Comparison of ENCODE assay signal across 9 mouse cellular contexts in genomic region chr9:75600166-75600934, GRCm38 (mm10). TPM values are rescaled to one million over a fixed set of nuclear protein-coding genes. Genes with fewer than 3 reads are reported as not detected.
DNase-seq lines count a peak whose midpoint lies in the region; ATAC-seq lines count a peak whose summit lies in the region.
"Had no signal": no experiment of that assay in that cellular context is flagged by ENCODE, and none has a peak within 500 bp of the region (broad histone marks: within the 10 kb centered on the region; RNA-seq: fewer than 3 reads in every experiment).

No protein-coding gene starts in this region.

- no peaks in the 10 kb centered on the region for H3K27me3 ChIP-seq in intestine, embryonic 16.5 days (replicated peaks; ENCODE audit: control insufficient read depth, insufficient read depth, low read length)
- H3K27me3 ChIP-seq in intestine, embryonic 15.5 days (replicated peaks), result no peaks in the 10 kb centered on the region
- no peaks in the 10 kb centered on the region for H3K27me3 ChIP-seq in kidney, embryonic 14.5 days (ENCODE audit: control insufficient read depth, insufficient read depth, low read length)

- 0 out of 2 replicates have a peak, but pooled peaks have one; percentile 21 for ATAC-seq in intestine, embryonic 16.5 days
- ATAC-seq in intestine, embryonic 15.5 days, result no peak
- no peak for ATAC-seq in monocyte, adult 5-6 weeks (replicated peaks; ENCODE audit: insufficient number of reproducible peaks, low FRiP score, low TSS enrichment, poor library complexity, severe bottlenecking)
- no peak for ATAC-seq in kidney, embryonic 14.5 days (ENCODE audit: low FRiP score, low TSS enrichment)

- no peaks in the 10 kb centered on the region for H3K36me3 ChIP-seq in intestine, embryonic 16.5 days (ENCODE audit: control insufficient read depth, insufficient read depth, low read length)
- H3K36me3 ChIP-seq in intestine, embryonic 15.5 days, result no peaks in the 10 kb centered on the region
- no peaks in the 10 kb centered on the region for H3K36me3 ChIP-seq in kidney, embryonic 14.5 days (ENCODE audit: control insufficient read depth, insufficient read depth, low read length)
- H3K36me3 ChIP-seq: G1E had no signal

- H3K4me3 ChIP-seq in intestine, embryonic 16.5 days (ENCODE audit: low read length), result no peak overlapping the region
- H3K4me3 ChIP-seq in intestine, embryonic 15.5 days (replicated peaks), result no peak overlapping the region
- no peak overlapping the region for H3K4me3 ChIP-seq in kidney, embryonic 14.5 days (ENCODE audit: low read length)

- H3K9me3 ChIP-seq in intestine, embryonic 16.5 days (ENCODE audit: control insufficient read depth, low read length), result no peaks in the 10 kb centered on the region
- H3K9me3 ChIP-seq in intestine, embryonic 15.5 days, result no peaks in the 10 kb centered on the region
- no peaks in the 10 kb centered on the region for H3K9me3 ChIP-seq in kidney, embryonic 14.5 days (ENCODE audit: control insufficient read depth, low read length)
- H3K9me3 ChIP-seq: G1E had no signal

- H3K27ac ChIP-seq in intestine, embryonic 16.5 days (ENCODE audit: low read length), result no peak overlapping the region
- no peak overlapping the region for H3K27ac ChIP-seq in intestine, embryonic 15.5 days
- no peak overlapping the region for H3K27ac ChIP-seq in kidney, embryonic 14.5 days (ENCODE audit: low read depth, low read length)

- DNase-seq in brain, adult 2 months (ENCODE audit: low read depth, low spot score), result peak; percentile 85
- DNase-seq in cerebellum, adult 9-10 months, result peak; percentile 60
- peak; percentile 81 for DNase-seq in left cerebral cortex, postnatal 4 days
- DNase-seq in kidney, postnatal 4 days, result no peak

- H3K4me2 ChIP-seq in intestine, embryonic 16.5 days (ENCODE audit: low read depth, low read length), result no peak overlapping the region
- H3K4me2 ChIP-seq in intestine, embryonic 15.5 days (replicated peaks), result no peak overlapping the region
- no peak overlapping the region for H3K4me2 ChIP-seq in kidney, embryonic 14.5 days (replicated peaks; ENCODE audit: low read depth, low read length)

- intact Hi-C loops in left cerebral cortex, postnatal 4 days (cut with DNase I), result no loop called here

- H3K4me1 ChIP-seq in intestine, embryonic 16.5 days (ENCODE audit: control insufficient read depth, insufficient read depth, low read length), result 0 out of 2 replicates have a peak, but pooled peaks cover 4% of the 10 kb centered on the region
- H3K4me1 ChIP-seq in intestine, embryonic 15.5 days (replicated peaks), result 0 out of 2 replicates have a peak, but pooled peaks cover 4% of the 10 kb centered on the region
- H3K4me1 ChIP-seq in kidney, embryonic 14.5 days (ENCODE audit: control insufficient read depth, insufficient read depth, low read length), result 0 out of 2 replicates have a peak, but pooled peaks cover 7% of the 10 kb centered on the region

- no peak overlapping the region for H3K9ac ChIP-seq in intestine, embryonic 16.5 days (ENCODE audit: low read depth, low read length)
- H3K9ac ChIP-seq in intestine, embryonic 15.5 days, result no peak overlapping the region
- H3K9ac ChIP-seq in kidney, embryonic 14.5 days (ENCODE audit: low read depth, low read length), result no peak overlapping the region

- 68% methylated on average over 7 of the region's 7 CpGs for WGBS in intestine, embryonic 16.5 days
- WGBS in intestine, embryonic 15.5 days, result 68% methylated on average over 7 of the region's 7 CpGs
- 63% methylated on average over 7 of the region's 7 CpGs for WGBS in kidney, embryonic 14.5 days

RNA-seq across cellular contexts. Expression of gene Tmod2, which starts 10.8 kb away (rescaled TPM):
- 10.7 and 16.2 TPM in 2 replicates for polyA plus RNA-seq in intestine, embryonic 16.5 days (2015; fragmentation: Nextera tagmentation; extraction: Ambion mirVana)
- polyA plus RNA-seq in intestine, embryonic 15.5 days (2015; fragmentation: Nextera tagmentation; extraction: Ambion mirVana), result 16.1 and 20.8 TPM in 2 replicates
- total RNA-seq in left cerebral cortex, postnatal 4 days (2021), result 100 to 1,000 TPM; 453 to 459 TPM
- under 0.01 to 0.19 TPM in 2 of 3 replicates, not detected in the other for total RNA-seq in monocyte, adult 5-6 weeks (2017)
- polyA plus RNA-seq in kidney, embryonic 14.5 days (2014; fragmentation: Nextera tagmentation; extraction: Ambion mirVana), result 17.6 and 22.8 TPM in 2 replicates
- polyA plus RNA-seq: G1E had no signal

RNA-seq across cellular contexts. Expression of gene Lysmd2, which starts 25.2 kb away (rescaled TPM):
- polyA plus RNA-seq in intestine, embryonic 16.5 days (2015; fragmentation: Nextera tagmentation; extraction: Ambion mirVana), result 15.9 and 18.7 TPM in 2 replicates
- polyA plus RNA-seq in intestine, embryonic 15.5 days (2015; fragmentation: Nextera tagmentation; extraction: Ambion mirVana), result 19.4 and 20.1 TPM in 2 replicates
- 10 to 100 TPM; 24.4 to 26.5 TPM for total RNA-seq in left cerebral cortex, postnatal 4 days (2021)
- total RNA-seq in monocyte, adult 5-6 weeks (2017), result 1.9 to 4.1 TPM (median 3.0 TPM) in 3 replicates
- 36.2 and 43.7 TPM in 2 replicates for polyA plus RNA-seq in kidney, embryonic 14.5 days (2014; fragmentation: Nextera tagmentation; extraction: Ambion mirVana)
- polyA plus RNA-seq: G1E had no signal

RNA-seq across cellular contexts. Expression of gene Tmod3, which starts 40.9 kb away (rescaled TPM):
- polyA plus RNA-seq in intestine, embryonic 16.5 days (2015; fragmentation: Nextera tagmentation; extraction: Ambion mirVana), result 102 and 104 TPM in 2 replicates
- polyA plus RNA-seq in intestine, embryonic 15.5 days (2015; fragmentation: Nextera tagmentation; extraction: Ambion mirVana), result 98.6 and 105 TPM in 2 replicates
- 10 to 100 TPM; 85.0 to 96.1 TPM for total RNA-seq in left cerebral cortex, postnatal 4 days (2021)
- total RNA-seq in monocyte, adult 5-6 weeks (2017), result 173 to 192 TPM (median 187 TPM) in 3 replicates
- 97.1 and 144 TPM in 2 replicates for polyA plus RNA-seq in kidney, embryonic 14.5 days (2014; fragmentation: Nextera tagmentation; extraction: Ambion mirVana)

Comparison
In these comparisons a context has a peak if more than half of its experiments do, and no peak if none do; other contexts are left out.
1. DNase-seq: peak in brain, adult 2 months (single experiment), cerebellum, adult 9-10 months (single experiment) and left cerebral cortex, postnatal 4 days (single experiment); none in kidney, postnatal 4 days (0 of 2).